Mouse (Mus musculus): ENCODE data around the gene Pced1b. TPM values are rescaled to one million over a fixed set of nuclear protein-coding genes. Genes with fewer than 3 reads are reported as not detected.

Pced1b gene
- polyA plus RNA-seq, 1 experiment: 3.5 TPM

- no peaks in the 10 kb centered on the region for H3K4me1 ChIP-seq (ENCODE audit: control insufficient read depth, insufficient read depth, low read length)
- H3K27ac ChIP-seq (ENCODE audit: insufficient read depth, low read depth, low read length): no peak overlapping the region
- TF ChIP-seq POLR2A (IDR thresholded peaks at IDR 0.05; ENCODE audit: borderline replicate concordance, low read depth, low read length) (no peak), CTCF (IDR thresholded peaks at IDR 0.05; ENCODE audit: low read depth, low read length) (no peak)
- no peak overlapping the region for H3K4me3 ChIP-seq (ENCODE audit: insufficient read depth, low read length)
Observed at GRCm38 (mm10) chr15:97255800-97256199, 8.9 kb downstream of the Pced1b start.

- H3K27ac ChIP-seq (ENCODE audit: insufficient read depth, low read depth, low read length): no peak overlapping the region
- TF ChIP-seq POLR2A (IDR thresholded peaks at IDR 0.05; ENCODE audit: borderline replicate concordance, low read depth, low read length) (no peak), CTCF (IDR thresholded peaks at IDR 0.05; ENCODE audit: low read depth, low read length) (no peak)
- H3K4me1 ChIP-seq (ENCODE audit: control insufficient read depth, insufficient read depth, low read length): no peaks in the 10 kb centered on the region
Observed at GRCm38 (mm10) chr15:97256411-97256810, 9.5 kb downstream of the Pced1b start.

GRCm38 (mm10) chr15:97257206-97257775 is 10.4 kb downstream of the Pced1b start:
- Histone ChIP-seq H3K4me1 (ENCODE audit: control insufficient read depth, insufficient read depth, low read length) (no peaks in the 10 kb centered on the region), H3K27ac (ENCODE audit: insufficient read depth, low read depth, low read length) (no peak overlapping the region), H3K4me3 (ENCODE audit: insufficient read depth, low read length) (no peak overlapping the region)
- TF ChIP-seq POLR2A (IDR thresholded peaks at IDR 0.05; ENCODE audit: borderline replicate concordance, low read depth, low read length): no peak
- TF ChIP-seq CTCF (IDR thresholded peaks at IDR 0.05; ENCODE audit: low read depth, low read length): no peak

More at GRCm38 (mm10) chr15:97256411-97256810, 9.5 kb downstream of the Pced1b start:
- no peak overlapping the region for H3K4me3 ChIP-seq (ENCODE audit: insufficient read depth, low read length)

DNA sequence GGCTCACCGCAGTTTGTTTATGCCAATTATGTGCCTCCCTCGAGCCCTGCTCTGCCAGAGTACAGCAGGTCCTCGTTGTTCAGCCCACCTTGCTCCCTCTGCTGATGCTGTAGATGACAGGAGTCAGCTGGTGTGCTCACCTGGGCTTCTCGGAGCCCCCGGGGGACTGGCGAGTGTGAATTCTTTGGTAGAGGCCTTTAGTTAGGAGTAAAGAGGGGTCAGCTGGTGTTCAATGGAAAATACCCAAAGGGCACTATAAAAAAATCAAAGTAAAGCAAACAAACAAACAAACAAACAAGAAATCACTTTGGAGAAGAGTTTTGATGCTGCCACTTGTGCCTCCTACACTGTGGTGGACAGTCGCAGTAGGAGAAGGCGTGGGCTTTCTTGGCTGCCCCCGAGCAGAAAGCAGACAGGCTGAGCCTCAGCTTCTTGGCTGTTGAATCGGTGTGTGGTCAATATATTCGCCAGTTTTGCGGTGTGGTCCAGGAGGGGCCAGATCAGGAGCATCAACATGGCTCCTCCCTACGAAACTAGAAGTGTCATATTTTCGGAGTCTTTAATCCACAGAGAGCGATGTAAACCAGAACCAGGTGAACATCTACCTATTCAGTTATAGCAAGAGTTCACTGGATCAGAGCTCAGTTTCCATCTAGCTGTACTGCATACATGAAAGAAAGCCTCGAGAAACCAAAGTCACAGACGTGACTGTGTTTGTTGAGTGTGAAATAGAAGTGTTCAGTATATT is 11.8 kb downstream of the Pced1b start:
- Histone ChIP-seq H3K4me1 (ENCODE audit: control insufficient read depth, insufficient read depth, low read length) (no peaks in the 10 kb centered on the region), H3K27ac (ENCODE audit: insufficient read depth, low read depth, low read length) (no peak overlapping the region), H3K4me3 (ENCODE audit: insufficient read depth, low read length) (no peak overlapping the region)
- TF ChIP-seq CTCF (IDR thresholded peaks at IDR 0.05; ENCODE audit: low read depth, low read length): no peak
- TF ChIP-seq POLR2A (IDR thresholded peaks at IDR 0.05; ENCODE audit: borderline replicate concordance, low read depth, low read length): no peak

- Histone ChIP-seq H3K4me3 (ENCODE audit: insufficient read depth, low read length) (no peak overlapping the region), H3K4me1 (ENCODE audit: control insufficient read depth, insufficient read depth, low read length) (no peaks in the 10 kb centered on the region), H3K27ac (ENCODE audit: insufficient read depth, low read depth, low read length) (no peak overlapping the region)
- TF ChIP-seq POLR2A (IDR thresholded peaks at IDR 0.05; ENCODE audit: borderline replicate concordance, low read depth, low read length) (no peak), CTCF (IDR thresholded peaks at IDR 0.05; ENCODE audit: low read depth, low read length) (no peak)
Observed at GRCm38 (mm10) chr15:97259300-97259699, 12.4 kb downstream of the Pced1b start.

DNA sequence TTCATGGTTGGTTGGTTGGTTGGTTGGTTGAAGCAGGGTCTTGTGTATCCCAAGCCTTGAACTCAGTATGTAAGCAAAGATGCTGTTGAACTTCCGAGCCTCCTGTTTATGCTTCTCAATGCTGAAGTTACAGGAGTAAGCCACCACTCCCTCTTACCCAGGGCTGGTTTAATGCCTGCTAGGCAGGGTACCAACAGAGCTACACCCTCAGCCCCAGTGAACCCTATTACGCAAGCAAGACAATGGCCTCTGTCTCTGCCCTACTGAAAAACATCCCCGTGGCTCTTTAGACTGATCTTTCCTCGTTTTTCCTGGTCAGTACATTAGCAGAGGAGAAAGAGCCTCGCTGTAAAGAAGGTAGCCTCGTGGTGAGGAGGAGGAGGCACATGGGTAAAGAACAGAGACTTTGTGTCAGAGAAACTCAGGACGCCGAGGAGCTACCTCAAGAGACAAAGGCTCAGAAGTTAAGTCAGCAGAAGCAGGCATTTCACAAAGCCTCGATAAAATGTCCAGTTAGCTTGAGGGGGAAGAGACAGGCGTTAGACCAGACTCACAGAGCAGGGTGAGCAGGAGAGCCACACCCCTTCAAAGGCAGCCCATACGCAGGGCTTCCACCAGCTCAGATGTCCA is 13.2 kb downstream of the Pced1b start:
- Histone ChIP-seq H3K4me3 (ENCODE audit: insufficient read depth, low read length) (no peak overlapping the region), H3K4me1 (ENCODE audit: control insufficient read depth, insufficient read depth, low read length) (no peaks in the 10 kb centered on the region), H3K27ac (ENCODE audit: insufficient read depth, low read depth, low read length) (no peak overlapping the region)
- TF ChIP-seq POLR2A (IDR thresholded peaks at IDR 0.05; ENCODE audit: borderline replicate concordance, low read depth, low read length) (no peak), CTCF (IDR thresholded peaks at IDR 0.05; ENCODE audit: low read depth, low read length) (no peak)

GRCm38 (mm10) chr15:97262251-97262650 is 15.3 kb downstream of the Pced1b start:
- TF ChIP-seq POLR2A (IDR thresholded peaks at IDR 0.05; ENCODE audit: borderline replicate concordance, low read depth, low read length) (no peak), CTCF (IDR thresholded peaks at IDR 0.05; ENCODE audit: low read depth, low read length) (no peak)
- H3K4me3 ChIP-seq (ENCODE audit: insufficient read depth, low read length): no peak overlapping the region
- no peak overlapping the region for H3K27ac ChIP-seq (ENCODE audit: insufficient read depth, low read depth, low read length)
- H3K4me1 ChIP-seq (ENCODE audit: control insufficient read depth, insufficient read depth, low read length): no peaks in the 10 kb centered on the region

DNA sequence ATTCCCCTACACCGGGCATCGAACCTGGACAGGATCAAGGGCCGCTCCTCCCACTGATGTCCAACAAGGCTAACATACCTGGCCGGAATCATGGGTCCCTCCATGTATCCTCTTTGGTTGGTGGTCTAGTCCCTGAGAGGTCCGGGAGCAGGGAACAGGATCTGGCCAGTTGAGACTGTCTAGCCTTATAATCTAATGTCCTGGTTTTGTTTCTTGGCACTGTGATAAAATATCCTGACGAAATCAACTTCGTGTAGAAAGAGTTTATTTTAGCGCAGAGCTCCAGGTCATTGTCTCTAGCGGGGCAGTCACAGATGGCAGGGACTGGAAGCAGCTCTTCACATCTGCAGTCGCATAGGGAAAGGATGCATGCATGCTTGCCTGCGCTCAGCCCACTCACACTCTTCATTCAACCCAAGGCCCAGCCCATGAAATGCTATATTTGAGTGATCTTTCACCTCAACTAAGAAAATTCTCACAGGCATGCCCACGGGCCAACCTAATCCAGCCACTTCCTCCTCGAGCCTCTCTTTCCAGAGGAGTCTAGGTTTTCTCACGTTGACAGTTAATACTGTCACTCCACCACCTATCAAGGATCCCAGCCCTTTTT is 19.4 kb downstream of the Pced1b start:
- H3K4me1 ChIP-seq (ENCODE audit: control insufficient read depth, insufficient read depth, low read length): no peaks in the 10 kb centered on the region
- no peak overlapping the region for H3K4me3 ChIP-seq (ENCODE audit: insufficient read depth, low read length)
- no peak overlapping the region for H3K27ac ChIP-seq (ENCODE audit: insufficient read depth, low read depth, low read length)
- TF ChIP-seq CTCF (IDR thresholded peaks at IDR 0.05; ENCODE audit: low read depth, low read length): no peak
- TF ChIP-seq POLR2A (IDR thresholded peaks at IDR 0.05; ENCODE audit: borderline replicate concordance, low read depth, low read length): no peak

DNA sequence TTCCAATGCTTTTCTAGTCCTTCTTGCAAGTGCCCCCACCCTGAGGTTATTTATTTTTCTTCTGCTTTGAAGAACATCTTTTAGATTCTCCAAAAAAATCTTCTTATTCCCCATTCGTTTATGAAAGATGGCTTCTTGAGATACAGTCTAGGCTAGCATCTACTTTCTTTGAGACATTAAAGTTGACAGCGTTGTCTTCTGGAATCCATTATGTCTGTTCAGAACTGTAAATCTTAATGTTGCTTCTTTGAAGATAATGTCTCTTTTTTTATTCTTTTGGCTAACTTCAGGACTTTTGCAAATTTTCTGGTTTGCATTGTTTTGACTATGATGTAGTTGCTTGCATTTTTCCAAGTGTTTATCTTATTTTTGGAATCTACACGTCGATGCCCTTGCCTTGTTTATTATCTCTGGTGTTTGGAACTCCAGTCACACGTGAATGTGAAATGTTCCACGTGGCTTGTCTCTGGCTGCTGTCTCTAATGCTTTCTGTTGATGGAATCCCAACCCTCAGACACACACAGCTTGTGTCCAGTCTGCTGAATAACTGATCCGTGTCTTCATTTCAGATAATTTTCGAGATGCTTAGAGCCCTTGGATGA is 20.3 kb downstream of the Pced1b start:
- no peaks in the 10 kb centered on the region for H3K4me1 ChIP-seq (ENCODE audit: control insufficient read depth, insufficient read depth, low read length)
- H3K4me3 ChIP-seq (ENCODE audit: insufficient read depth, low read length): no peak overlapping the region
- TF ChIP-seq POLR2A (IDR thresholded peaks at IDR 0.05; ENCODE audit: borderline replicate concordance, low read depth, low read length): no peak
- TF ChIP-seq CTCF (IDR thresholded peaks at IDR 0.05; ENCODE audit: low read depth, low read length): no peak
- no peak overlapping the region for H3K27ac ChIP-seq (ENCODE audit: insufficient read depth, low read depth, low read length)
